Mouse (Mus musculus) hindbrain, embryonic 13.5 days (tissue): ENCODE data around the gene Pop7. TPM values are rescaled to one million over a fixed set of nuclear protein-coding genes. Genes with fewer than 3 reads are reported as not detected.

Experiments
- ATAC-seq: fragments of 200-750 bp; cut with Nextera tagmentation; 2 replicates; pipeline ENCODE4 v1.8.0; 2017; ENCODE audit warnings: moderate TSS enrichment; ENCODE audit not compliant: low FRiP score
- H3K27ac ChIP-seq: fragments of 300-500 bp; sonication (generic); 2 replicates; pipeline ENCODE4 v1.5.1; 2015; ENCODE audit warnings: inconsistent platforms, mild to moderate bottlenecking, moderate library complexity
- H3K27me3 ChIP-seq: fragments of 300-500 bp; sonication (generic); 2 replicates; pipeline ENCODE4 v1.6.1; 2015; ENCODE audit warnings: mild to moderate bottlenecking, inconsistent platforms
- H3K36me3 ChIP-seq: fragments of 300-500 bp; sonication (generic); 2 replicates; pipeline ENCODE4 v1.6.1; 2015; ENCODE audit warnings: mild to moderate bottlenecking, inconsistent platforms
- H3K4me1 ChIP-seq: fragments of 300-500 bp; sonication (generic); replicated peaks from 2 replicates; pipeline ENCODE4 v1.6.1; 2015; ENCODE audit warnings: inconsistent platforms
- H3K4me2 ChIP-seq: fragments of 300-500 bp; sonication (generic); 2 replicates; pipeline ENCODE4 v1.6.1; 2015; ENCODE audit warnings: inconsistent platforms, mild to moderate bottlenecking, moderate library complexity
- H3K4me3 ChIP-seq: fragments of 300-500 bp; sonication (generic); 2 replicates; pipeline ENCODE4 v1.5.1; 2015; ENCODE audit warnings: mild to moderate bottlenecking, inconsistent platforms
- H3K9ac ChIP-seq: fragments of 300-500 bp; sonication (generic); 2 replicates; pipeline ENCODE4 v1.6.1; 2015; ENCODE audit warnings: mild to moderate bottlenecking, inconsistent platforms
- H3K9me3 ChIP-seq: fragments of 300-500 bp; sonication (generic); 2 replicates; pipeline ENCODE4 v1.6.1; 2016; ENCODE audit warnings: inconsistent platforms
- WGBS: fragments of 180-500 bp; shearing (Covaris S2); methylation state at CpG from one replicate; pipeline ENCODE4 v1.1.7; 2015; 5-methylcytosine and 5-hydroxymethylcytosine counted together
- polyA plus RNA-seq: library from polyadenylated mRNA; unstranded; fragments of >200 nt; fragmentation: Nextera tagmentation; extraction: Ambion mirVana; gene quantifications from 2 replicates; pipeline ENCODE4 v1.2.1, GENCODE M21; 2015

The Pop7 gene
- polyA plus RNA-seq: 82.2 and 85.1 TPM in 2 replicates

DNA sequence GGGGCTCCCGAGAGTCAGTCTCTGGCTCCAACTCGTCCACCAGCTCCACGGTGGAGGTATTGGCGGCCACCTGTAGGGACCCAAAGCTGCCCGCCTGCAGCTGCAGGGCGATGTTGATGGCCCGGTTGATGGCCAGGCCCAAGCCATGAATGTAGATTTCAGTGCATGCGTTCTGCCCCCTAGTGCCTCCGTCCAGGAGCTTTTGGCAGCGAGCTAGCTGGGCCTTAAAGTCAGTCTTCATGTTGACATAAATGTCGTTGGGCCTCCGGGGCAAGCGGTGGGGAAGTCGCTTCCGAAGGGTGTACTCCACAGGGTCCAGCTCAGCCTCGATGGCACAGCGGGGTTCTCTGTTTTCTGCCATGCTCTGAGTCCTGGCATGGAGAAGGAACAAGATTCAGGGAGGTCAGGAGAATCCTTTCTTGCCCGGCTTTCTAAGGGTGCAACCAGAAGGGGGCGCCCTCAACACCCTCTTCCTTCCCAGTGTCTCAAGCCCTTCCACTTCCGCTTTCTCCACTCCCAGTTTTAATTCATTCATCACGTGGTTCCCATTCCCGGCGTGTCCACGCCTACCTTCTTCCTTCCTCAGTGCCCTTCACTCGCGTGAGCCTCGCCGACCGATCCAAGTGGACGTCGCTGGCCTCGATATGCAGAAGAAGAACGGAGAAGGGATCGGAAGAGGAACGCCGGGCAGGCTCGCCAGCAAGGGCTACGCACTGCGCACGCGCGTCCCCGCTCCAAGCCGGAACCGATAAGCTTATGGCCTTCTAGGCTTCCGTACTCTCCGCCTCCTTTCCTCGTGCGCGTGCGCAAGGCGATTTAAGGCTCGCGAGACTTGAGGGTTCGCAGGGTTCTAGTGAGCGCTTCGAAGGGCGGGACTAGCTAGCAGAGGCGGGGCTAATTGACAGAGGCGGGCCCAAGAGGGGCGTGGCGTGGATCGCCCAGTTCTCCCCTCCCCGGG, at the start of gene Pop7:
Gene Pop7 (minus strand): TSS at position 810 of the 958 bp plus-strand sequence.
- Histone ChIP-seq H3K27me3 (no peaks in the 10 kb centered on the region), H3K4me2 (peak within 1 kb of the TSS; percentile 80), H3K36me3 (peaks cover 10% of the 10 kb centered on the region), H3K27ac (peak within 1 kb of the TSS; percentile 96), H3K9me3 (no peaks in the 10 kb centered on the region), H3K4me3 (peak within 1 kb of the TSS; percentile 57), H3K4me1 (peaks cover 19% of the 10 kb centered on the region), H3K9ac (peak within 1 kb of the TSS; percentile 85)
- WGBS: 2% methylated on average over 64 of the region's 64 CpGs
- peak; percentile 94 for ATAC-seq

DNA sequence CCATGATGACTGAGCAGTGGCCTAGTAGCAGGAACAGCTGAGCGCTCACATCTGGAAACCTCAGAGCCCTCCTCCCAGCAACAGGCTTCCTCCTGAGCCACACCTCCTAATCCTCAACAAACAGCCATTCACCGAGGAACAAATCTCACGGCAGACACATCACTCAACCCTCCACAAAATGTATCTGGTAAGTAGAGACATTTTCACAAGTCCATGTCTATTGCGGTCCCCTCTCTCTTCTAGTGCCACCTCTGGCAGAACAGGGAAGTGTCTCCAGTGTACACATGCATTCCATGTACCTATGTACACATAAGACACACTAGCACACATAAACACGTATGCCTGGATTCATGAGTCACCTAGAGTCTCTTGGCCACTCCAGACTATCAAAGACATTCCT, 48.8 kb upstream of the Pop7 start:
- no peaks in the 10 kb centered on the region; the same call in 1 of the 2 replicates for H3K36me3 ChIP-seq
- no peaks in the 10 kb centered on the region for H3K9me3 ChIP-seq
- no peak overlapping the region for H3K9ac ChIP-seq
- no peak overlapping the region for H3K4me3 ChIP-seq
- H3K4me1 ChIP-seq: peaks cover 15% of the 10 kb centered on the region
- no peak for ATAC-seq
- WGBS: 77% methylated on average over 5 of the region's 5 CpGs
- H3K27ac ChIP-seq: no peak overlapping the region
- H3K27me3 ChIP-seq: 0 out of 2 replicates have a peak, but pooled peaks cover 12% of the 10 kb centered on the region
- H3K4me2 ChIP-seq: no peak overlapping the region

- Histone ChIP-seq H3K27me3 (0 out of 2 replicates have a peak, but pooled peaks cover 4% of the 10 kb centered on the region), H3K4me3 (no peak overlapping the region), H3K9ac (no peak overlapping the region), H3K9me3 (no peaks in the 10 kb centered on the region), H3K4me2 (no peak overlapping the region), H3K36me3 (no peaks in the 10 kb centered on the region), H3K4me1 (peaks cover 11% of the 10 kb centered on the region), H3K27ac (no peak overlapping the region)
- WGBS: 81% methylated on average over 2 of the region's 2 CpGs
- ATAC-seq: no peak
Observed at GRCm38 (mm10) chr5:137549840-137550239, 47.5 kb upstream of the Pop7 start.

- 88% methylated on average over 4 of the region's 4 CpGs for WGBS
- Histone ChIP-seq H3K4me3 (no peak overlapping the region), H3K9ac (no peak overlapping the region), H3K4me1 (no peaks in the 10 kb centered on the region), H3K4me2 (no peak overlapping the region), H3K9me3 (no peaks in the 10 kb centered on the region), H3K36me3 (no peaks in the 10 kb centered on the region), H3K27me3 (no peaks in the 10 kb centered on the region), H3K27ac (no peak overlapping the region)
- no peak for ATAC-seq
Observed at GRCm38 (mm10) chr5:137545596-137545995, 43.3 kb upstream of the Pop7 start.

- Histone ChIP-seq H3K4me1 (no peaks in the 10 kb centered on the region), H3K9ac (no peak overlapping the region), H3K36me3 (no peaks in the 10 kb centered on the region), H3K4me2 (no peak overlapping the region), H3K27me3 (no peaks in the 10 kb centered on the region), H3K9me3 (no peaks in the 10 kb centered on the region), H3K4me3 (no peak overlapping the region), H3K27ac (no peak overlapping the region)
- WGBS: 71% methylated on average over 6 of the region's 6 CpGs
- ATAC-seq: no peak
Observed at GRCm38 (mm10) chr5:137544926-137545325, 42.6 kb upstream of the Pop7 start.

DNA sequence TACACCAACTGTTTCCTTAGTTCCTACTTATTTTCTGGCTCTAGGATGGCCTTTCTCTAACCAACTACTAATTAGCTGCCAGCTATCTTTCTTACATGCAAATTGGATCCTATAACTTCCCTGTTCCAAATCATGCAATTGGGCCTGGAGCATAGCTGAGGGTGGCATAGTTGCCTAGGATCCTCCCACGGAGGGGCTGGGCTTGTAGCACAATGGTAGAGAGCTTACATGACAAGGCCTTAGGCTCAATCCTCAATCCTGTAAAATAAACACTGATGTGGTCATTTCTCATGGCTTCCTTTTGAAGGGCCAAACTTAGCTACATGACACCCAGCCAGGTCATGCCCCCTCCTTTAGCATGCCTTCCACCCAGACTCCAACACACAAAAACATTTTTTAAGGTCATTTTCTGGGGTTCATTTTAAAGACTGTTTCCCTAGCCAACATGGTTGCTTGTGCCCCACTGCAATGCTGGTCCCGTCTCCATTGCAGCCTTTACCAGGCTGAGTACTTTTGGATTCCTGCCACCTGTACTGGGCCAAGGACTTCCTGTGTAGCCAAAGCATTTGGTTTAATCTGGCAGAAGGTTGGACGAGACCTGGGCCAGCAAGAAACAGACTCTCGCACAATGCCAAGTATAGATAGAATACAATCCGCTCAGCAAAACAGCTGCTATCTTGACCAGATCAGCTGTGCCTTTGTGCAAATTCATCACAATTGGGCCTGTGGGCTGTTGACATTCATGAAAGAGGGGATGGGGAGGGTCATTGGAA, 39.6 kb upstream of the Pop7 start:
- H3K9ac ChIP-seq: no peak overlapping the region
- no peaks in the 10 kb centered on the region for H3K36me3 ChIP-seq
- H3K4me1 ChIP-seq: no peaks in the 10 kb centered on the region
- H3K4me3 ChIP-seq: no peak overlapping the region
- no peak overlapping the region for H3K27ac ChIP-seq
- ATAC-seq: no peak
- 74% methylated on average over 5 of the region's 5 CpGs for WGBS
- H3K9me3 ChIP-seq: no peaks in the 10 kb centered on the region
- H3K4me2 ChIP-seq: no peak overlapping the region
- no peaks in the 10 kb centered on the region for H3K27me3 ChIP-seq

GRCm38 (mm10) chr5:137540991-137541390, 38.7 kb upstream of the Pop7 start:
- Histone ChIP-seq H3K4me1 (no peaks in the 10 kb centered on the region), H3K9me3 (no peaks in the 10 kb centered on the region), H3K27ac (no peak overlapping the region), H3K27me3 (no peaks in the 10 kb centered on the region), H3K4me3 (no peak overlapping the region), H3K36me3 (no peaks in the 10 kb centered on the region), H3K4me2 (no peak overlapping the region), H3K9ac (no peak overlapping the region)
- WGBS: 74% methylated on average over 6 of the region's 6 CpGs
- no peak for ATAC-seq

DNA sequence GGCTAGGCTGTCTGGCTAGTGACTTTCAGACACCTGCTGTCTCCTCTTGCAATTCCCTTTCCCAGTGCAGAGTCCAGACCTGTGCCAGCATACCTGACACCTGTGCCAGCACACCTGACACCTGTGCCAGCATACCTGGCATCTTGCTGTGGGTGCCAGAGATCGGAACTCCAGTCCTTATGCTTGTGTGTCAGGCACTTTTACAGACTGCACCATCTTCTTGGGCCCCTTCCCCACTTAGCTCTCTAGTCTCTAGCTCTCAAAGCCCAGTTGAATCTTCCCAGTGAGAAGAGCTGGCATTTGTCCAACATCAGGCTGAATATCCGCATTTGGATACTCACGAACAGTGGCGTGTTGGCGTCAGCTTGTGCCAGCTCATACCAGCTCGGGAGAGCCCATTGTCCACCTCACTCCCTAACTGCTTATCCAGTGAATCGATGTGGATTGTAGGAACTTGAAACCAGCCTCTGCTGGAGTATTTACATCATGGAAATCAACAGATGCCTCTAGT, 37.0 kb upstream of the Pop7 start:
- ATAC-seq: no peak

DNA sequence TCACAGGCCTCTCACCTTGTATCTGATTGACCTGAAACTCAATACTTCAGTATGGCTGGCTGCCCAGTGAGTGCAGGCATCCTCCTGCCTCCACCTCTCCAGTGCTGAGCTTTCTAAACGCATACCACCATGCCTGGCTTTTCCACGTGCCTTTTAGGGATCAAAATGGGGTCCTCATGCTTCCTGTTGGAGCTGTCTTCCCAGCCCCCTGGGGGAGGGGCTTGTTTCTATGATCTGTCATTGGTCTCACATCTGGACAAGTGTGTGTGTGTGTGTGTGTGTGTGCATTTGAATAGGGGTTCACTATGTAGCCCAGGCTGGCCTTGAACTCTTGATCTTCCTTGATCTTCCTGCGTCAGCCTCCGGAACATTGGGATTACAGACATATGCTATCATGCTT, 35.1 kb upstream of the Pop7 start:
- H3K27ac ChIP-seq: no peak overlapping the region
- no peak for ATAC-seq
- no peaks in the 10 kb centered on the region for H3K27me3 ChIP-seq
- 63% methylated on average over 4 of the region's 4 CpGs for WGBS
- no peak overlapping the region for H3K4me2 ChIP-seq
- H3K36me3 ChIP-seq: no peaks in the 10 kb centered on the region
- H3K9ac ChIP-seq: no peak overlapping the region
- H3K9me3 ChIP-seq: no peaks in the 10 kb centered on the region
- H3K4me3 ChIP-seq: no peak overlapping the region
- H3K4me1 ChIP-seq: peaks cover 4% of the 10 kb centered on the region; the same call in 1 of the 2 replicates

More for the DNA sequence above, 37.0 kb upstream of the Pop7 start:
- H3K27me3 ChIP-seq: no peaks in the 10 kb centered on the region
- no peaks in the 10 kb centered on the region for H3K9me3 ChIP-seq
- no peak overlapping the region for H3K4me2 ChIP-seq
- no peak overlapping the region for H3K9ac ChIP-seq
- H3K27ac ChIP-seq: no peak overlapping the region
- H3K4me3 ChIP-seq: no peak overlapping the region
- WGBS: 64% methylated on average over 7 of the region's 7 CpGs
- no peaks in the 10 kb centered on the region for H3K36me3 ChIP-seq
- H3K4me1 ChIP-seq: no peaks in the 10 kb centered on the region

DNA sequence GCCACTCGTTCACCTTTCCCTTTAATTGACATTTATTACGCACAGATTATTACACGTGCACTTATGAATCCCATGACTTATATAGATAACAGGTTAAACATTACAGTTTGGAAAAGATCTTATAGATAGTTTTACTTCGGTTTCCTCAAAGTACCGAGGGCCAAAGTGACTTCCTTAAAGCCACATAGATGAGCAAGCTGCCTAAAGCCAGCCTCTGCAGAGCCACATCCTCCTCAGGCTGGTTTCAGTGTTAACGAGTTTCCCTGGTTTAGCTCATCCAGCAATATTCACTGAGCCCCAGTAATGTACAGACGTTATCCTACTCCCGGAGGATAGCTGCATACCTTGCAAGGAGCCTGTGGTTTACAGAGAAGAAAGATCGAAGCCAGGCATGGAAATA, 33.0 kb upstream of the Pop7 start:
- 86% methylated on average over 9 of the region's 9 CpGs for WGBS
- Histone ChIP-seq H3K9me3 (no peaks in the 10 kb centered on the region), H3K27me3 (no peaks in the 10 kb centered on the region), H3K4me1 (peaks cover 7% of the 10 kb centered on the region), H3K4me3 (no peak overlapping the region), H3K9ac (no peak overlapping the region), H3K4me2 (no peak overlapping the region), H3K27ac (no peak overlapping the region), H3K36me3 (0 out of 2 replicates have a peak, but pooled peaks cover under 1% of the 10 kb centered on the region)
- ATAC-seq: no peak

DNA sequence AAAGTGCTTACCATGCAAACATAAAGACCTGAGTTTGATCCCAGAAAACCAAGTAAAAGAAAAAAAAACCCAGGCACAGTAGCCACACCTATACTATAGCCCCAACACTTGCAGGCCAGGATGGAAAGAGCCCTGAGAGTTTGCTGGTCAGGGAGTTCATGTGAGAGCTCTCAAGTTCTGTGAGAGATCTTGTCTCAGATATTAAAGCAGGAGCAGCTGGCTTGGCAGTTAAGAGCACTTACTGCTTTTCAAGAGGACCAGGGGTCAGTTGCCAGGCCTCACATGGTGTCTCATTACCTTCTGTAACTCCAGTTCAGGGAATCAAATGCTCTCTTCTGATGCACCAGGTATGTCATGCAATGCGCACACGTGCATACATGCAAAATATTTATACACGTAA, 32.4 kb upstream of the Pop7 start:
- 92% methylated on average over 3 of the region's 3 CpGs for WGBS
- Histone ChIP-seq H3K36me3 (peaks cover 6% of the 10 kb centered on the region), H3K4me3 (no peak overlapping the region), H3K27me3 (no peaks in the 10 kb centered on the region), H3K27ac (no peak overlapping the region), H3K9me3 (no peaks in the 10 kb centered on the region), H3K4me2 (no peak overlapping the region), H3K4me1 (peaks cover 12% of the 10 kb centered on the region), H3K9ac (no peak overlapping the region)
- ATAC-seq: no peak
